Mouse (Mus musculus) forebrain, embryonic 16.5 days (tissue): ENCODE measurements at regions not wholly inside any gene's neighbourhood (a gene's known extent, or its start where the extent isn't known, plus 50 kb on each side); places are given as distances from the start of the nearest gene placed in this dataset.

Source experiments
- ATAC-seq: fragments of 200-750 bp; cut with Nextera tagmentation; 2 replicates; pipeline ENCODE4 v1.8.0; 2017; ENCODE audit warnings: mild to moderate bottlenecking, moderate library complexity
- H3K27ac ChIP-seq: fragments of 300-500 bp; sonication (generic); 2 replicates; pipeline ENCODE4 v1.5.1; 2014; ENCODE audit warnings: low read length, control low read depth
- H3K27me3 ChIP-seq: fragments of 300-500 bp; sonication (generic); replicated peaks from 2 replicates; pipeline ENCODE4 v1.6.1; 2014; ENCODE audit warnings: low read length; ENCODE audit not compliant: control insufficient read depth, insufficient read depth
- H3K36me3 ChIP-seq: fragments of 300-500 bp; sonication (generic); 2 replicates; pipeline ENCODE4 v1.6.1; 2014; ENCODE audit not compliant: control insufficient read depth, insufficient read depth
- H3K4me1 ChIP-seq: fragments of 300-500 bp; sonication (generic); replicated peaks from 2 replicates; pipeline ENCODE4 v1.6.1; 2014; ENCODE audit warnings: low read length; ENCODE audit not compliant: control insufficient read depth, insufficient read depth
- H3K4me2 ChIP-seq: fragments of 300-500 bp; sonication (generic); 2 replicates; pipeline ENCODE4 v1.6.1; 2014; ENCODE audit warnings: mild to moderate bottlenecking, low read length, control low read depth
- H3K4me3 ChIP-seq: fragments of 300-500 bp; sonication (generic); replicated peaks from 2 replicates; pipeline ENCODE4 v1.5.1; 2014; ENCODE audit warnings: mild to moderate bottlenecking, low read length, control low read depth
- H3K9ac ChIP-seq: fragments of 300-500 bp; sonication (generic); replicated peaks from 2 replicates; pipeline ENCODE4 v1.6.1; 2014; ENCODE audit warnings: low read depth, low read length, control low read depth
- H3K9me3 ChIP-seq: fragments of 300-500 bp; sonication (generic); 2 replicates; pipeline ENCODE4 v1.6.1; 2016; ENCODE audit warnings: low read length; ENCODE audit not compliant: control insufficient read depth
- WGBS: fragments of 180-500 bp; shearing (Covaris S2); extraction: QIAGEN DNeasy Blood & Tissue Kit; methylation state at CpG from one replicate; pipeline ENCODE4 v1.1.7; 2014; 5-methylcytosine and 5-hydroxymethylcytosine counted together

DNA sequence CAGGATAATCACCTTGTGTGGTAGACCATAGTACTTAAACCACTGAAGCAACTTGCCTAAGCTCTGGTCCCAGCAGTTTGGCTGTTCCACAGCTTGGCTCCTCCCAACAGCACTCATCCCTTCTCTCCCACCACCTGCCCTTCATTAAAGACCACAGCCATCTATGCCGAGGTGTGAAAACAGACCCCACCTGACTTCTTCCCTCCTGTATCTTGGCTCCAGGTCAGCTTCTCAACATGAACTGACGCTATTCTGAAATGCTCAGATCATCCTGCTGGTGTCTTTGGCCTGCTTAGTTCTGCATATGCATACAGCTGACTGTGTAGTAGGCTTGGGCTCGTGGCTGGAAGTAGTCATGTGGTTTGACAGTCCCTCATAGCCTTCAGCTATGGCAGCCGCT lies 177.1 kb downstream of the Abcc12 start:
- Histone ChIP-seq H3K4me1 (peaks cover 10% of the 10 kb centered on the region; the same call in 1 of the 2 replicates), H3K36me3 (no peaks in the 10 kb centered on the region), H3K9ac (no peak overlapping the region), H3K27ac (no peak overlapping the region), H3K4me3 (no peak overlapping the region), H3K4me2 (no peak overlapping the region), H3K27me3 (no peaks in the 10 kb centered on the region), H3K9me3 (no peaks in the 10 kb centered on the region)
- WGBS, result 69% methylated on average over 4 of the region's 4 CpGs
- no peak for ATAC-seq

DNA sequence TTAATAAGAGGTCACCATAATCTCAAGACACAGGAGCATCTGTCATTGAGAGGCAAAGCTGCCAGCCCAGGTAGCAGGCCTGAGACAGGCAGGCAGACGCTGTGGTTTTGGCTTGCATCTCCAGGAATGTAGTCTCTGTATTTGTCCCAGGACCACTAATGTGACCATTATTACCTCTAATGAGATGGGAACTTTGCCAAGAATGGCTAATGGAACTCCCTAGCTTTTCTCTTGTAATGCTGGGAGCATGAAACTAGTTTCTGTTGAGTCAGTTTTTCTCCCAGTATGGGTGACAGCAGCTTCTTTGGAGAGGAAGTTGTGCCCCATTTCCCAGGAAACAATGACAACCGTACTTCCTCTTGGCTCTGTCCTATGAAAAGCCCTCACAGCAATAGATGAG lies 178.5 kb downstream of the Abcc12 start:
- H3K4me3 ChIP-seq, result no peak overlapping the region
- H3K36me3 ChIP-seq, result no peaks in the 10 kb centered on the region
- no peak overlapping the region for H3K27ac ChIP-seq
- peaks cover 10% of the 10 kb centered on the region; the same call in 1 of the 2 replicates for H3K4me1 ChIP-seq
- H3K27me3 ChIP-seq, result no peaks in the 10 kb centered on the region
- H3K4me2 ChIP-seq, result no peak overlapping the region
- WGBS, result 17% methylated on average over 2 of the region's 2 CpGs
- no peaks in the 10 kb centered on the region for H3K9me3 ChIP-seq
- 0 out of 2 replicates have a peak, but pooled peaks have one; percentile 23 for ATAC-seq
- H3K9ac ChIP-seq, result no peak overlapping the region

DNA sequence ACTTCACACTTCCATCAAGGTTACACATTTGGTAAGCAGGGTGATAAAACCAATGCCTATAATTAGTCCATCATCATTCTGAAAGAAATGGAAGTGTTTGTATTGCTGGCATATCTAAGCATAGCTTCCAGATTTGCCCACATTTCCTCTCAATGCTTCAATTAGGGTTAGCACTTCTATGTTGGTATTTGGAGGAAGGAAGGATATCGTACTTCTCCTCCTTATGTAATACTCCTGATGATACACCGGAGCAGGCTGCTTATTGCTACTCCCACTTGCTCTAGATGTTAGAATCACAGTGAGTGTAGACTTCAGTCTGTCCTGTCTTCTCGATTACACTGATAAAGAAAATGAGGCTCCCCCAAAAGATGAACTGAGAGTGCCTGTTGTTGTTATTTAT lies 185.4 kb downstream of the Abcc12 start:
- H3K27ac ChIP-seq, result no peak overlapping the region
- H3K36me3 ChIP-seq, result no peaks in the 10 kb centered on the region
- H3K4me3 ChIP-seq, result no peak overlapping the region
- WGBS, result 91% methylated on average over 3 of the region's 3 CpGs
- no peaks in the 10 kb centered on the region for H3K27me3 ChIP-seq
- no peak overlapping the region for H3K4me2 ChIP-seq
- H3K4me1 ChIP-seq, result peaks cover 7% of the 10 kb centered on the region
- no peak for ATAC-seq
- no peak overlapping the region for H3K9ac ChIP-seq
- H3K9me3 ChIP-seq, result no peaks in the 10 kb centered on the region

DNA sequence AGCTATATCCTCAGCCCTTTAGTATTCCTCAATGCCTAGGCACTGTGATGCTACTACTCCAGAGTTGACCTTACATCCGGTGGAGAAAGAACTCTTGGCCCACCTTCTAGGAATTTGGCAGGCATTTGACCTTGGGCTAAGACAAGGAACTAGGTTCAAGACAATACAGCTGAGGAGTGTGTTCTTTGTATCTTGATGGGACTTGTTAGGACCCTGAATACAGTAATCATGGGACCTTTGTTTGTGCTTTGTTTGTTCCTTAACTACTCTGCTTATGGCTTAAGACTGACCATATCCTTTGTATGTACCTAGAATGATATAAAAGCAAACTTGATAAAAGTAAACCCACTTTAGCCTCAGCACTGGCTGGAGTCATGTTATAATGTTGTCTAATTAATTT lies 186.7 kb downstream of the Abcc12 start:
- H3K4me1 ChIP-seq, result peaks cover 20% of the 10 kb centered on the region
- no peaks in the 10 kb centered on the region for H3K9me3 ChIP-seq
- WGBS, result 68% methylated on average over 1 of the region's 1 CpGs
- H3K27ac ChIP-seq, result no peak overlapping the region
- H3K36me3 ChIP-seq, result no peaks in the 10 kb centered on the region
- ATAC-seq, result no peak
- H3K4me3 ChIP-seq, result no peak overlapping the region
- no peak overlapping the region for H3K9ac ChIP-seq
- H3K4me2 ChIP-seq, result no peak overlapping the region
- no peaks in the 10 kb centered on the region for H3K27me3 ChIP-seq

DNA sequence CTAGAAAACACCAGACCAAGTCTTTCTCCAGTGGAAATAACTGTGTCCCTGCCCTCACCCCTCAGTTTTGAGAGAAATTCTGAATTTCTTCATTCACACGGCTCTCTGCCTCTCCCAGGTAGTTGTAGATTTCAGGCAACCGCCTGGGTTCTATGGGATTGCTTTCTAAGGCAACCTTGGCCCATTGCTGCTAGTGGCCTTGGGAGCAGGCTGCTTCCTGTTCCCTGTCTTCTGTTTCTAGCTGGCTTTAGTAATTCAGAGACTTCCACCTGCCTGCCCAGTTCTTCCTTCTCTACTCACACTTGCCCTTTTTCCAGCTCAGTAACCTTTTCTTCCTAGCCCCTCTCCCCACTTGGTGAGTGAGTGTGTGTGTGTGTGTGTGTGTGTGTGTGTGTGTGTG lies 187.1 kb downstream of the Abcc12 start:
- whole genome bisulfite sequencing, result 95% methylated on average over 2 of the region's 2 CpGs
- Histone ChIP-seq H3K4me1 (peaks cover 22% of the 10 kb centered on the region), H3K27me3 (no peaks in the 10 kb centered on the region), H3K36me3 (no peaks in the 10 kb centered on the region), H3K4me2 (no peak overlapping the region), H3K9me3 (no peaks in the 10 kb centered on the region), H3K4me3 (no peak overlapping the region), H3K27ac (no peak overlapping the region), H3K9ac (no peak overlapping the region)
- ATAC-seq, result no peak

DNA sequence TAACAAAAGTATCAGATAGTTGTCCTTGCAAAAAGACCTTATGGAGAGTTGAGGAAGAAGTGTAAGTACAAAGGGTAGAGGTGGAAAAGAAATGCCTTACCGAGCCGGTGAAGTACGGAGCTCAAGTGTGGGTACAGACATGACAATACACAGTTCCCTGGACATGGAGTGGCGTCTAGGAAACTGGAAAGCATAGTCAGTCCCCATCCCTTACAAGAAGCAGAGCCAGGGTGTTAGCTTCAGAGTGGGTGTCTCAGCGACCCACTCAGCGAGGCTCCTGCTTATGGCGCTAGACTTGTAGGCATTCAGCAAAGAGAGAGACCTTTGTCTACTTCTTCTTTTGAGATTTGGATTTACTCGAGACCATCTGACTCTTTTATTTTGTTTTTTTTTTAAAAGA lies 189.8 kb downstream of the Abcc12 start:
- H3K9ac ChIP-seq, result no peak overlapping the region
- H3K9me3 ChIP-seq, result no peaks in the 10 kb centered on the region
- 70% methylated on average over 8 of the region's 8 CpGs for WGBS
- no peaks in the 10 kb centered on the region for H3K27me3 ChIP-seq
- H3K36me3 ChIP-seq, result no peaks in the 10 kb centered on the region
- H3K4me3 ChIP-seq, result no peak overlapping the region
- peaks cover 25% of the 10 kb centered on the region for H3K4me1 ChIP-seq
- H3K27ac ChIP-seq, result peak overlapping the region; percentile 85
- no peak overlapping the region for H3K4me2 ChIP-seq
- no peak for ATAC-seq

DNA sequence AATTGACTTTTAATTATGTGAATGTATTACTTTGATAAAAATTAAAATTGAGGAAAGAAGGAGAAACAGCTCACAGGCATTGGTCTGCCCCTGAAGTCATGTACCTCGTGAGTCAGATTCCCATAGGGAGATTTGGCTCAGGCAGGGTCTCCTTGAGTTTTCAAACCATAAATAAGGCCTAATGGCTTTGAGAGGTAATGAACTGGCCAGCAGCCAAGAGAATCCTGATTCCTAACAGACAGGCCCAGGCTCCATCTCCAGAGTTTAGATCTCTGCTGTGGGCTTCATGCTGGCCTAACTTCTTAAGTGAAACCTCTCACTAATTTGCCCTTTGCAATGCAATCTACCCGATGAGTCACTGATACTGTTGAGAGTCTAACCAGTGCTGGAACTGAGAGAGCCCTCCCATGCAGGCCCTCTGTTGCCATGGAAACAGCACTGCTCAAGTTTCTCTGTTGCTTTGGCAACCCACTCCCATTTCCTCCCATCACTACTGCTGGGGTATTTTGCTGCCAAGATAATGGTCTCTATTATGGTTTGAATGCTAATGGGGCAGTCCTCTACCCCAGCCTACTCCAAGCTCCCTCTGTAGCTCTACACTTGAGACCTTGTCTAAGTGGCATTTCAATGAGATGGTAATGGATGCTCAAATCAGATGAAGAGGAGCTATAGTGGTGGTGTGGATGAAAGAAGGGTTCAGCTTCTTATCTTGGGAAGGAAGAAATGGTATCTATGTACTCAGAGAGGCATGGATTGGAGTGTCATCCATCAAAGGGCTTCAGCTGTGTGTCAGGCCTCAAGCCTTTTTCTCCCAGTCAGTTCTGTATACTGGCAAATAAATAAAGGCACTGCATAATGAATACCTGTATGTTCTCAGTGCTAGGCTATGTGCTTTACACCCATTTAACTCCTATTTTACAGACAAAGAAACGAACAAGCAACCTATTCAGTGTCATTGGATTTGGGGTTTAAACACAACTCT lies 190.5 kb downstream of the Abcc12 start:
- peaks cover 30% of the 10 kb centered on the region for H3K4me1 ChIP-seq
- H3K27me3 ChIP-seq, result no peaks in the 10 kb centered on the region
- peak; percentile 95 for ATAC-seq

DNA sequence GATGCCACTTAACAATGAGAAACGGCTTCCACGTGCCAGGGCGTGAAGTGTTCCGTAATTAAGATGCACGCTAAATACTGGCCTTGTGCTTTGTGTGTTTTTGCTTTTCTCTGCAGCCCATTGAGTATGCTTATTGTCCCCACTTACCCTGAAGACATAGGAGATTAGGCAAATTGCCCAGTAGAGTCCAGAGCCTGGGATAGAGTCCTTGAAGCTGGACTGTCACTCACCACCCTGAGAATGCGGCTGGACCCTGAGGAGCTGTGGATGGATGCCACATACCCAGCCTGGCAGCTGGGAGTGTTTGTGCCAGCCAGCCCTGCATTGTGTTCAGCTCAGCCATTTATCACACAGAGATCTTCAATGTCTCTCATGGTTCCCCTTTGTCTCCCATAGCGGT lies 195.2 kb downstream of the Abcc12 start:
- Histone ChIP-seq H3K4me2 (peak overlapping the region; percentile 26; the same call in 1 of the 2 replicates), H3K27ac (peak overlapping the region; percentile 57), H3K36me3 (no peaks in the 10 kb centered on the region), H3K4me3 (no peak overlapping the region), H3K27me3 (no peaks in the 10 kb centered on the region), H3K9ac (0 out of 2 replicates have a peak overlapping the region, but pooled peaks have one; percentile 35), H3K4me1 (peaks cover 30% of the 10 kb centered on the region), H3K9me3 (no peaks in the 10 kb centered on the region)
- WGBS, result 7% methylated on average over 7 of the region's 7 CpGs
- peak; percentile 81 for ATAC-seq

More for the DNA sequence above, 190.5 kb downstream of the Abcc12 start:
- no peaks in the 10 kb centered on the region for H3K9me3 ChIP-seq
- WGBS, result 10% methylated on average over 3 of the region's 3 CpGs
- no peak overlapping the region for H3K4me2 ChIP-seq
- no peak overlapping the region for H3K9ac ChIP-seq
- H3K27ac ChIP-seq, result peak overlapping the region; percentile 85
- H3K4me3 ChIP-seq, result no peak overlapping the region
- H3K36me3 ChIP-seq, result no peaks in the 10 kb centered on the region

DNA sequence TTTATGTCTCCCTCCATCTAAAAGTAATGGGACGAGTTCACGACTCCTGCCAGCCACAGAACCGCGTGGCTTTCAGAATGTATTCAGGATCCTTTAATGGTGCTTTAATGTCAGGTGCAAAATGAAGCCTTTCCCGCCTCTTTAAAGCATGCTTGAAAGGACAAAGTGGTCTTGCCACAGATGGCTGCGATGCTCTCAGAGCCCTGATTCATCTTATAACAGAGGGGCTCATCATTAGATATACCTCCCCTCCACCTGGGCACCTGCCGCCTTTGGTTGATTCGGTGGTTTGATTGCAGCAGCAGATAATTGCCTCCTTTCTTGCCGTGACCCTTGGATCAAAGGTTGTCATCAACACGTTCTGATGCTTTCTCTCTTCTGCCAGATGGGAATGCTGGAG lies 198.5 kb downstream of the Abcc12 start:
- no peak overlapping the region for H3K4me2 ChIP-seq
- no peak overlapping the region for H3K27ac ChIP-seq
- WGBS, result 63% methylated on average over 10 of the region's 10 CpGs
- no peaks in the 10 kb centered on the region for H3K36me3 ChIP-seq
- peaks cover 11% of the 10 kb centered on the region for H3K4me1 ChIP-seq
- H3K9me3 ChIP-seq, result no peaks in the 10 kb centered on the region
- H3K4me3 ChIP-seq, result no peak overlapping the region
- no peak overlapping the region for H3K9ac ChIP-seq
- H3K27me3 ChIP-seq, result no peaks in the 10 kb centered on the region
- no peak for ATAC-seq
